Mouse (Mus musculus): Measurements from ENCODE around the gene Ush1c.
"Not testable (repeated sequence)": the region's sequence is repeated elsewhere in the genome, so short reads cannot be mapped to it uniquely, and the experiment has no call there.

Ush1c gene

GRCm38 (mm10) chr7:46204046-46204471, 34.2 kb downstream of the Ush1c start:
- DNase-seq = peak; percentile 55 to 73

GRCm38 (mm10) chr7:46201649-46202048, 36.7 kb downstream of the Ush1c start:
- no peak for DNase-seq

GRCm38 (mm10) chr7:46200021-46200420, 38.3 kb downstream of the Ush1c start:
- no peak for DNase-seq

GRCm38 (mm10) chr7:46195356-46195755, 42.9 kb downstream of the Ush1c start:
- DNase-seq = no peak

- no peak for DNase-seq
Observed at GRCm38 (mm10) chr7:46184232-46184631, 54.1 kb downstream of the Ush1c start.

GRCm38 (mm10) chr7:46181590-46181989, 56.7 kb downstream of the Ush1c start:
- DNase-seq = peak; percentile 77 to 84

- peak; percentile 59 to 78 for DNase-seq
Observed at GRCm38 (mm10) chr7:46179431-46180275, 58.6 kb downstream of the Ush1c start, which contains the start of gene Abcc8. Gene Abcc8 (minus strand): TSS chr7:46180033.

- DNase-seq = not testable (repeated sequence)
Observed at GRCm38 (mm10) chr7:46168980-46169379, 69.3 kb downstream of the Ush1c start.

GRCm38 (mm10) chr7:46168402-46168801, 69.9 kb downstream of the Ush1c start:
- DNase-seq = no peak

GRCm38 (mm10) chr7:46167901-46168300, 70.4 kb downstream of the Ush1c start:
- no peak for DNase-seq

GRCm38 (mm10) chr7:46165876-46166275, 72.4 kb downstream of the Ush1c start:
- DNase-seq = peak; percentile 72 to 73

GRCm38 (mm10) chr7:46162731-46163130, 75.6 kb downstream of the Ush1c start:
- no peak for DNase-seq

GRCm38 (mm10) chr7:46162132-46162727, 76.1 kb downstream of the Ush1c start:
- DNase-seq = peak; percentile 92 to 96

GRCm38 (mm10) chr7:46161615-46162014, 76.7 kb downstream of the Ush1c start:
- DNase-seq = peak in 1 of 2 experiments; percentile 43

GRCm38 (mm10) chr7:46157746-46158145, 80.6 kb downstream of the Ush1c start:
- DNase-seq = no peak

GRCm38 (mm10) chr7:46154498-46155488, 83.5 kb downstream of the Ush1c start:
- no peak for DNase-seq

- no peak for DNase-seq
Observed at GRCm38 (mm10) chr7:46152819-46153351, 85.4 kb downstream of the Ush1c start.

GRCm38 (mm10) chr7:46147417-46147816, 90.9 kb downstream of the Ush1c start:
- no peak for DNase-seq

- no peak for DNase-seq
Observed at GRCm38 (mm10) chr7:46146675-46147308, 91.5 kb downstream of the Ush1c start.

Data from cerebellum, adult 18-20 months (tissue).